Mouse (Mus musculus): Measurements from ENCODE around the gene Pcdh15.

DNA sequence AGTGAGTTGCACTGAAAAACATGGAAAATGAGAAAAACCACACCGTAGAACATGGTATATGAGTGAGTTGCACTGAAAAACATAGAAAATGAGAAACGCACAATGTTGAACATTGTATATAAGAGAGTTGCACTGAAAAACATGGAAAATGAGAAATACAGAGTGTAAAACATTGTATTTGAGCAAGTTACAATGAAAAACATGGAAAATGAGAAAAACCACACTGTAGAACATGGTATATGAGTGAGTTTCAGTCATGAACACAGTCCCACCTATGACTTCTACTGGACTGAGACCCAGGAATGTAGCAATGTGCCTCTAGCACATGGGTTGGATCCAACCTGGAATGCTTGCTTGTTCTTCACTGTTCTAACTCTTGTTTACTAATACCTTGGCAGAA, 279.9 kb downstream of the Pcdh15 start:
- no peak for TF ChIP-seq CTCF (IDR thresholded peaks at IDR 0.05; ENCODE audit: low read depth, low read length)
- TF ChIP-seq POLR2A (IDR thresholded peaks at IDR 0.05; ENCODE audit: insufficient read depth, low read length), result no peak
- TF ChIP-seq EP300 (IDR thresholded peaks at IDR 0.05; ENCODE audit: insufficient read depth, low read depth, low read length), result no peak

All from ES-Bruce4 (cell line).